Mouse (Mus musculus) megakaryocyte, embryonic 14.5 days (primary cell): Measurements from ENCODE around the gene Gm49368.

Experiments
- FLI1 ChIP-seq: IDR thresholded peaks from 2 replicates; pipeline ENCODE4 v1.6.1; 2012; ENCODE audit warnings: low read length, inconsistent platforms, mixed read lengths
- GATA1 ChIP-seq: IDR thresholded peaks from 3 replicates; pipeline ENCODE4 v1.6.1; 2012; ENCODE audit warnings: mixed read lengths, low read length, inconsistent platforms, borderline replicate concordance

- no peak for TF ChIP-seq GATA1
- TF ChIP-seq FLI1 = no peak
Observed at GRCm38 (mm10) chr7:128025381-128025780, 37.1 kb upstream of the Gm49368 start.
